Mouse (Mus musculus): Measurements from ENCODE around the gene Cdca7. TPM values are rescaled to one million over a fixed set of nuclear protein-coding genes. Genes with fewer than 3 reads are reported as not detected.

Cdca7 gene
- polyA plus RNA-seq, 1 experiment, result 25.8 TPM

GRCm38 (mm10) chr2:72456189-72456588, 19.8 kb upstream of the Cdca7 start:
- no peak for TF ChIP-seq POLR2A (IDR thresholded peaks at IDR 0.05; ENCODE audit: low read depth, low read length)
- TF ChIP-seq CTCF (IDR thresholded peaks at IDR 0.05; ENCODE audit: borderline replicate concordance, insufficient read depth, low read length), result no peak
- H3K27ac ChIP-seq (ENCODE audit: insufficient read depth, low read length), result no peak overlapping the region
- H3K4me3 ChIP-seq (ENCODE audit: insufficient read depth, low read length), result no peak overlapping the region
- H3K4me1 ChIP-seq (ENCODE audit: control insufficient read depth, insufficient read depth, low read length), result no peaks in the 10 kb centered on the region

- Histone ChIP-seq H3K4me3 (ENCODE audit: insufficient read depth, low read length) (no peak overlapping the region), H3K27ac (ENCODE audit: insufficient read depth, low read length) (no peak overlapping the region), H3K4me1 (ENCODE audit: control insufficient read depth, insufficient read depth, low read length) (no peaks in the 10 kb centered on the region)
- no peak for TF ChIP-seq CTCF (IDR thresholded peaks at IDR 0.05; ENCODE audit: borderline replicate concordance, insufficient read depth, low read length)
- no peak for TF ChIP-seq POLR2A (IDR thresholded peaks at IDR 0.05; ENCODE audit: low read depth, low read length)
Measured at GRCm38 (mm10) chr2:72464376-72465014, 11.5 kb upstream of the Cdca7 start.

GRCm38 (mm10) chr2:72467604-72468003, 8.4 kb upstream of the Cdca7 start:
- Histone ChIP-seq H3K4me1 (ENCODE audit: control insufficient read depth, insufficient read depth, low read length) (peaks cover 4% of the 10 kb centered on the region; the same call in 1 of the 2 replicates), H3K27ac (ENCODE audit: insufficient read depth, low read length) (no peak overlapping the region), H3K4me3 (ENCODE audit: insufficient read depth, low read length) (no peak overlapping the region)
- TF ChIP-seq POLR2A (IDR thresholded peaks at IDR 0.05; ENCODE audit: low read depth, low read length) (no peak), CTCF (IDR thresholded peaks at IDR 0.05; ENCODE audit: borderline replicate concordance, insufficient read depth, low read length) (no peak)

GRCm38 (mm10) chr2:72471415-72472070, 4.4 kb upstream of the Cdca7 start:
- H3K4me3 ChIP-seq (ENCODE audit: insufficient read depth, low read length), result no peak overlapping the region
- H3K4me1 ChIP-seq (ENCODE audit: control insufficient read depth, insufficient read depth, low read length), result peaks cover 4% of the 10 kb centered on the region; the same call in 1 of the 2 replicates
- TF ChIP-seq POLR2A (IDR thresholded peaks at IDR 0.05; ENCODE audit: low read depth, low read length), result no peak
- no peak for TF ChIP-seq CTCF (IDR thresholded peaks at IDR 0.05; ENCODE audit: borderline replicate concordance, insufficient read depth, low read length)
- H3K27ac ChIP-seq (ENCODE audit: insufficient read depth, low read length), result no peak overlapping the region

- Histone ChIP-seq H3K4me3 (ENCODE audit: insufficient read depth, low read length) (no peak overlapping the region), H3K4me1 (ENCODE audit: control insufficient read depth, insufficient read depth, low read length) (peaks cover 4% of the 10 kb centered on the region; the same call in 1 of the 2 replicates), H3K27ac (ENCODE audit: insufficient read depth, low read length) (no peak overlapping the region)
- TF ChIP-seq POLR2A (IDR thresholded peaks at IDR 0.05; ENCODE audit: low read depth, low read length) (no peak), CTCF (IDR thresholded peaks at IDR 0.05; ENCODE audit: borderline replicate concordance, insufficient read depth, low read length) (no peak)
Measured at GRCm38 (mm10) chr2:72474531-72475287, 1.2 kb upstream of the Cdca7 start.

- TF ChIP-seq POLR2A (IDR thresholded peaks at IDR 0.05; ENCODE audit: low read depth, low read length), result no peak
- no peak for TF ChIP-seq CTCF (IDR thresholded peaks at IDR 0.05; ENCODE audit: borderline replicate concordance, insufficient read depth, low read length)
- peaks cover 4% of the 10 kb centered on the region; the same call in 1 of the 2 replicates for H3K4me1 ChIP-seq (ENCODE audit: control insufficient read depth, insufficient read depth, low read length)
- H3K4me3 ChIP-seq (ENCODE audit: insufficient read depth, low read length), result peak overlapping the region; percentile 56
- H3K27ac ChIP-seq (ENCODE audit: insufficient read depth, low read length), result peak overlapping the region; percentile 80
Measured at GRCm38 (mm10) chr2:72475423-72475796, 549 bp upstream of the Cdca7 start.

- Histone ChIP-seq H3K4me1 (ENCODE audit: control insufficient read depth, insufficient read depth, low read length) (peaks cover 3% of the 10 kb centered on the region; the same call in 1 of the 2 replicates), H3K27ac (ENCODE audit: insufficient read depth, low read length) (peak overlapping the region; percentile 5; the same call in 1 of the 2 replicates), H3K4me3 (ENCODE audit: insufficient read depth, low read length) (peak overlapping the region; percentile 56)
- TF ChIP-seq CTCF (IDR thresholded peaks at IDR 0.05; ENCODE audit: borderline replicate concordance, insufficient read depth, low read length) (no peak), POLR2A (IDR thresholded peaks at IDR 0.05; ENCODE audit: low read depth, low read length) (no peak)
Measured at GRCm38 (mm10) chr2:72476486-72477211, 690 bp downstream of the Cdca7 start.

- TF ChIP-seq CTCF (IDR thresholded peaks at IDR 0.05; ENCODE audit: borderline replicate concordance, insufficient read depth, low read length) (no peak), POLR2A (IDR thresholded peaks at IDR 0.05; ENCODE audit: low read depth, low read length) (no peak)
- Histone ChIP-seq H3K4me1 (ENCODE audit: control insufficient read depth, insufficient read depth, low read length) (no peaks in the 10 kb centered on the region), H3K27ac (ENCODE audit: insufficient read depth, low read length) (no peak overlapping the region), H3K4me3 (ENCODE audit: insufficient read depth, low read length) (peak overlapping the region; percentile 56)
Measured at GRCm38 (mm10) chr2:72477221-72477620, 1.3 kb downstream of the Cdca7 start.

GRCm38 (mm10) chr2:72478176-72478575, 2.2 kb downstream of the Cdca7 start:
- Histone ChIP-seq H3K4me1 (ENCODE audit: control insufficient read depth, insufficient read depth, low read length) (peaks cover under 1% of the 10 kb centered on the region; the same call in 1 of the 2 replicates), H3K4me3 (ENCODE audit: insufficient read depth, low read length) (no peak overlapping the region), H3K27ac (ENCODE audit: insufficient read depth, low read length) (no peak overlapping the region)
- TF ChIP-seq POLR2A (IDR thresholded peaks at IDR 0.05; ENCODE audit: low read depth, low read length), result no peak
- TF ChIP-seq CTCF (IDR thresholded peaks at IDR 0.05; ENCODE audit: borderline replicate concordance, insufficient read depth, low read length), result no peak

Measured in embryonic fibroblast, embryonic 13.5 days (primary cell).